Mouse (Mus musculus): ENCODE measurements around the gene Nudt8.

DNA sequence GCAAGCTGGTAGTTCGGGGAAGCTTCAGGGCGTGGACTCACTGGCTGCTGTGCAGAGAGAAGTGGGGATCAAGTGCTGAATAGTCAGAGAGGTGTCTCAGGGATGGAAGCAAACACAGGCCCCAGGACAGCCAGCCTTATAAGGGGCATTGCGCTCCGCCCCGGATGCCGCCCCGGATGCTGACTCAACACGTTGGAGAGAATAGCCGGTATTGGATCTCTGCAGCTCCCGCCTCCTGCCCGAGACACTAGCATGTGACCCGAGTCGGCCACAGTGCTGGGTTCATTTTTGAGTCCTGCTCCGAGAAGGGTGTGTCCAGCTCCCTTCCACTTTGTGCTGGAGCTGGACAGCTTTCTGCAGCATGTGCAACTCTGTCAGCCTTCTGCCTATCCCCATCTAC, 41.7 kb downstream of the Nudt8 start:
- TF ChIP-seq GATA1 (IDR thresholded peaks at IDR 0.05; ENCODE audit: low read length) (no peak), TAL1 (IDR thresholded peaks at IDR 0.05; ENCODE audit: low read length) (no peak)
